Mouse (Mus musculus) midbrain, postnatal 0 days (tissue): ENCODE measurements around the gene Dnm3. TPM values are rescaled to one million over a fixed set of nuclear protein-coding genes. Genes with fewer than 3 reads are reported as not detected.

ENCODE experiments used
- ATAC-seq: fragments of 200-750 bp; cut with Nextera tagmentation; 2 replicates; pipeline ENCODE4 v1.8.0; 2017; ENCODE audit warnings: moderate number of reproducible peaks, mild to moderate bottlenecking, moderate TSS enrichment, moderate library complexity; ENCODE audit not compliant: low FRiP score
- DNase-seq: peaks from one replicate; pipeline ENCODE4 v3.0.0-alpha.2; 2015; ENCODE audit warnings: low spot score
- H3K27ac ChIP-seq: fragments of 300-500 bp; sonication (generic); 2 replicates; pipeline ENCODE4 v1.5.1; 2014; ENCODE audit warnings: low read depth, mild to moderate bottlenecking, low read length, mixed read lengths
- H3K27me3 ChIP-seq: fragments of 300-500 bp; sonication (generic); 2 replicates; pipeline ENCODE4 v1.6.1; 2014; ENCODE audit warnings: low read length, control low read depth, mixed read lengths; ENCODE audit not compliant: insufficient read depth
- H3K36me3 ChIP-seq: fragments of 300-500 bp; sonication (generic); 2 replicates; pipeline ENCODE4 v1.6.1; 2014; ENCODE audit warnings: low read length, control low read depth, mixed read lengths; ENCODE audit not compliant: insufficient read depth
- H3K4me1 ChIP-seq: fragments of 300-500 bp; sonication (generic); 2 replicates; pipeline ENCODE4 v1.6.1; 2014; ENCODE audit warnings: mild to moderate bottlenecking, control low read depth, antibody characterized with exemption, low read length, mixed read lengths; ENCODE audit not compliant: insufficient read depth
- H3K4me2 ChIP-seq: fragments of 300-500 bp; sonication (generic); 2 replicates; pipeline ENCODE4 v1.6.1; 2014; ENCODE audit warnings: low read depth, mild to moderate bottlenecking, low read length, mixed read lengths; ENCODE audit not compliant: poor library complexity, severe bottlenecking
- H3K4me3 ChIP-seq: fragments of 300-500 bp; sonication (generic); 2 replicates; pipeline ENCODE4 v1.5.1; 2014; ENCODE audit warnings: low read depth, mild to moderate bottlenecking, low read length, moderate library complexity
- H3K9ac ChIP-seq: fragments of 300-500 bp; sonication (generic); replicated peaks from 2 replicates; pipeline ENCODE4 v1.6.1; 2014; ENCODE audit warnings: mild to moderate bottlenecking, low read length, moderate library complexity, mixed read lengths; ENCODE audit not compliant: poor library complexity, severe bottlenecking
- H3K9me3 ChIP-seq: fragments of 300-500 bp; sonication (generic); 2 replicates; pipeline ENCODE4 v1.6.1; 2016; ENCODE audit warnings: low read length, control low read depth
- CTCF ChIP-seq: IDR thresholded peaks from 2 replicates; pipeline ENCODE4 v1.5.1; 2016; ENCODE audit warnings: antibody characterized with exemption, mild to moderate bottlenecking
- WGBS: fragments of 180-500 bp; shearing (Covaris S2); extraction: QIAGEN DNeasy Blood & Tissue Kit; methylation state at CpG from one replicate; pipeline ENCODE4 v1.1.7; 2014; 5-methylcytosine and 5-hydroxymethylcytosine counted together
- polyA plus RNA-seq: library from polyadenylated mRNA; unstranded; fragments of >200 nt; fragmentation: Nextera tagmentation; extraction: Ambion mirVana; gene quantifications from 2 replicates; pipeline ENCODE4 v1.2.1, GENCODE M21; 2015
- total RNA-seq: library from RNA; depleted of rRNA; stranded (reverse); fragments of >200 nt; gene quantifications from 2 replicates; pipeline ENCODE4 v1.2.3, GENCODE M21; 2014

Gene Dnm3
- total and polyA plus RNA-seq, 2 experiments from 2014 or later, result 67.0 to 88.5 TPM

- Histone ChIP-seq H3K27ac (no peak overlapping the region), H3K36me3 (no peaks in the 10 kb centered on the region), H3K9me3 (no peaks in the 10 kb centered on the region), H3K4me1 (0 out of 2 replicates have a peak, but pooled peaks cover 5% of the 10 kb centered on the region), H3K9ac (no peak overlapping the region), H3K4me2 (no peak overlapping the region), H3K4me3 (no peak overlapping the region), H3K27me3 (no peaks in the 10 kb centered on the region)
- DNase-seq (no peak), ATAC-seq (no peak)
- no peak for TF ChIP-seq CTCF
- 92% methylated on average over 5 of the region's 5 CpGs for WGBS
Observed at GRCm38 (mm10) chr1:161978173-161978700, 499.6 kb downstream of the Dnm3 start.

- Histone ChIP-seq H3K4me3 (no peak overlapping the region), H3K27ac (no peak overlapping the region), H3K4me2 (no peak overlapping the region), H3K27me3 (no peaks in the 10 kb centered on the region), H3K4me1 (0 out of 2 replicates have a peak, but pooled peaks cover 5% of the 10 kb centered on the region), H3K36me3 (no peaks in the 10 kb centered on the region), H3K9ac (no peak overlapping the region), H3K9me3 (no peaks in the 10 kb centered on the region)
- TF ChIP-seq CTCF, result no peak
- ATAC-seq, result 0 out of 2 replicates have a peak, but pooled peaks have one; percentile 6
- DNase-seq, result no peak
- WGBS, result 73% methylated on average over 4 of the region's 4 CpGs
Observed at GRCm38 (mm10) chr1:161977331-161977730, 500.5 kb downstream of the Dnm3 start.

DNA sequence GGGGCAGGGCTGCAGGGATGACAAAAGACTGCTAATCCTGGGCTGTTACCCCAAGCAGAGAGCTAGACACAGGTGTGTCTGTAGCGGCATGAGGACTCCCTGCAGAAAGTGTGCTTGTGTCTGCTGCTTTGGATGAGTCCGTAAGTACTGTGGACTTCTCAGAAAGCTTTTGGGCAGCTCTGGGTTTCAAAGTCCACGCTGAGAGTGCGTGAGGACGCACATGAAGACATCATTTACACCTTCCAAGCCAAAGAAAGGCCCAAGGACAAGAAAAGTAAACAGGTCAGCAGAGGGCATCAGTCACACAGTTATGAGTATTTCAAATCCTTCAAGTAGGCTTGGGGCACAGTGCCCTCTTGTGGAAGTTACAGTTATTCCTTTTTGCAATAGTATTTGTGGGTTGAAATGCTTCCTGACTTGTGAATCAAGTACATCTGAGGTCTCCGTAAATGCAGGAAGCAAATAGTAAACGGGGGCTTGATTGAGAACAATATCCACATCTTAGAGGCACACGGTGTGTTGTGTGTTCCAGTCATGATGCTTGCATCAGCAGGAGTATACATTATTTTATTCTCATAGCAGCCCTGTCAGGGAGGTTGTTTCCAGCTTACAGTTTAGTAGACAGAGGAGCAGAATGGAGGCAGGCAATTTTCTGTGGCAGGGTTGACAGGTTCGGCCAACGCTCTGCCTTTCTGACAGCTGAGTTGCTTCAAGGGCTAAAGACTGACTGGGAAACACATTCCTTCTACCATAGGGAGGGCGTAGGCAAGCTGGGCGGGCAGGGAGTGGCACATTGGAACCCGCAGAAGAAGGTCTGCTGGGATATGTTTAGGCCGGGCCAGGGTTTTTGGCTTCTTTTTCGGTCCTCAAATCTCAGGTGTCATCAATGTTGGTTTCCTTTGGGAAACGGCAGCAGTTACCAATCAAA, 501.3 kb downstream of the Dnm3 start:
- Histone ChIP-seq H3K9ac (0 out of 2 replicates have a peak overlapping the region, but pooled peaks have one; percentile 33), H3K4me1 (0 out of 2 replicates have a peak, but pooled peaks cover 5% of the 10 kb centered on the region), H3K27me3 (no peaks in the 10 kb centered on the region), H3K4me2 (no peak overlapping the region), H3K9me3 (no peaks in the 10 kb centered on the region), H3K27ac (no peak overlapping the region), H3K4me3 (no peak overlapping the region), H3K36me3 (no peaks in the 10 kb centered on the region)
- ATAC-seq (peak; percentile 75), DNase-seq (peak; percentile 93)
- WGBS, result 48% methylated on average over 16 of the region's 16 CpGs
- peak; percentile 99 for TF ChIP-seq CTCF

DNA sequence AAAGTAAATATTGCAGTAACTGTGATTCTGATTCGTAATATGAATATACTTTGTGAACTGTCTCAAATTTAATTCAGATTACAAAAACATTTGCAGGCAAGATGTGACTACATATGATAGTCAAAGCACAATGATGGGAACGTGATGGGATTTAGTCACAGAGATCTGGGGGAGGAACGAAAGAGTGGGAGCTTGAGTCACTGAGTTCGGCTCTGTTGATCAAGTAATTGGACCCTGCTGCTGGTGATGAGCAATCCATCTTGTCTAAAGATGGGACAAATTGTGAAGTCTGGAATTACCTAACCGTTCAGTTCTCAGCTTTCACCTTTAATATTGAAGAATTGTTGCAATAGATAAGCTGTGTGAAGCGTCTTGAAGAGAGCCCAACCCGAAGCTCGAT, 505.6 kb downstream of the Dnm3 start:
- 94% methylated on average over 8 of the region's 8 CpGs for WGBS
- ATAC-seq, result no peak

GRCm38 (mm10) chr1:161970874-161971273, 507.0 kb downstream of the Dnm3 start:
- WGBS, result 97% methylated on average over 9 of the region's 9 CpGs
- H3K9ac ChIP-seq, result no peak overlapping the region

More for the DNA sequence above, 505.6 kb downstream of the Dnm3 start:
- no peak overlapping the region for H3K4me2 ChIP-seq
- H3K9ac ChIP-seq, result no peak overlapping the region
- 0 out of 2 replicates have a peak, but pooled peaks cover 4% of the 10 kb centered on the region for H3K36me3 ChIP-seq
- no peak overlapping the region for H3K27ac ChIP-seq
- H3K4me3 ChIP-seq, result no peak overlapping the region
- peaks cover 11% of the 10 kb centered on the region for H3K4me1 ChIP-seq
- H3K9me3 ChIP-seq, result no peaks in the 10 kb centered on the region
- no peak for TF ChIP-seq CTCF
- no peaks in the 10 kb centered on the region for H3K27me3 ChIP-seq
- no peak for DNase-seq

More at GRCm38 (mm10) chr1:161970874-161971273, 507.0 kb downstream of the Dnm3 start:
- H3K4me3 ChIP-seq, result no peak overlapping the region
- no peak for DNase-seq
- no peak for TF ChIP-seq CTCF
- H3K4me2 ChIP-seq, result no peak overlapping the region
- H3K36me3 ChIP-seq, result 0 out of 2 replicates have a peak, but pooled peaks cover 4% of the 10 kb centered on the region
- no peak for ATAC-seq
- peaks cover 6% of the 10 kb centered on the region for H3K4me1 ChIP-seq
- no peaks in the 10 kb centered on the region for H3K27me3 ChIP-seq
- no peak overlapping the region for H3K27ac ChIP-seq
- no peaks in the 10 kb centered on the region for H3K9me3 ChIP-seq
